In the genomic region with DNA sequence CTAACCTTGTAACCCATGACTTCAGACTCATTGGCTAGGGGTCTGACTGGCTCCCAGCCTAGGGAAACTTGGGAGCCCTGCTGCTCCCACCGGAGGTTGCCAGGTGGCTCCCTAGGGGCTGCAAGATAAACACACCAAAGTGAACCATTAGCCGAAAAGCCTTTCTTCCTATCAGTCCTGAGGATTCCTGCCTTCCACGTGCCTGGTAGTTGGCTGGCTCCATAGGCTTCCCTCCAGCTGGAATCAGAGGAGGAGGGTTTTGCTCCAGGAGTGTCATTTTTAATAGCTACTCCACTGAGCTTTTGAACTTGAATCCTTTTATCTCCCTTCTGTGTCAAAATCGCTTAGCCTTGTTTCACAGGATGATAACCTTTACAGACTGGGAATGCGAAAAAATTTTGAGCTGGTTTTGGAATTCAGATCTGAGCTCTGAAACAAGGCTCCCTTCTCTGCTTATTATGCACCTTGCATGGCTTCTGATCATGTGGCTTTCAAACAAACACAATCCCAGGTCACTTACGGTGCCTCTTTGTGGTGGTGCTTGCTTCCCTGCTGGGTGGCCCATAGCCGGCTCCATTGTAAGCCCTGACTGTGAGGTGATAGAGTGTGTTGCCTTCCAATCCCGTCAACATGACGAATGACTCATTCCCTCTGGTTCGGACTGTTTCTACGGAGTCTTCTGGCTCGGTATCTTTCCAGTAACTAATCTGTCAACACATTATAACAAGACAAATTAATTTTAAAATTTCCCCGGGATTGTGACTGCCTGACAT, we compare ENCODE assay signal across 11 mouse cellular contexts.
DNase-seq lines count a peak whose midpoint lies in the region; ATAC-seq and TF ChIP-seq lines count a peak whose summit lies in the region.
"Had no signal": no experiment of that assay in that cellular context is flagged by ENCODE, and none has a peak within 500 bp of the region (broad histone marks: within the 10 kb centered on the region; RNA-seq: fewer than 3 reads in every experiment).

No protein-coding gene starts in this region.

- WGBS in heart, embryonic 10.5 days: 6% methylated on average over 13 of the region's 13 CpGs
- WGBS in midbrain, embryonic 12.5 days: 14% methylated on average over 13 of the region's 13 CpGs
- 22% methylated on average over 13 of the region's 13 CpGs for WGBS in kidney, adult 2 months
- WGBS in liver, embryonic 11.5 days: 20% methylated on average over 13 of the region's 13 CpGs

- no peaks in the 10 kb centered on the region for H3K9me3 ChIP-seq in heart, embryonic 10.5 days
- H3K9me3 ChIP-seq in midbrain, embryonic 12.5 days: no peaks in the 10 kb centered on the region
- no peaks in the 10 kb centered on the region for H3K9me3 ChIP-seq in liver, embryonic 11.5 days (ENCODE audit: control insufficient read depth, low read length)
- H3K9me3 ChIP-seq: G1E; limb, embryonic 12.5 days had no signal

- DNase-seq in heart, adult 18-20 months: peak; percentile 24 to 27
- no peak for DNase-seq in heart, embryonic 10.5 days (ENCODE audit: low spot score)
- DNase-seq in brain, adult 2 months (ENCODE audit: low read depth, low spot score): peak; percentile 35
- peak; percentile 15 for DNase-seq in heart, adult 8-10 months (ENCODE audit: low spot score)
- no peak for DNase-seq in frontal cortex, postnatal 14 days (ENCODE audit: low spot score in 2 of 2)
- DNase-seq in kidney, adult 2 months: no peak
- DNase-seq in liver, embryonic 11.5 days (ENCODE audit: low spot score): no peak

- H3K9ac ChIP-seq in midbrain, embryonic 12.5 days (replicated peaks): no peak overlapping the region
- no peak overlapping the region for H3K9ac ChIP-seq in liver, embryonic 11.5 days (ENCODE audit: low read depth, low read length)
- H3K9ac ChIP-seq: limb, embryonic 12.5 days had no signal

- no peak overlapping the region for H3K4me3 ChIP-seq in heart, embryonic 10.5 days
- H3K4me3 ChIP-seq in midbrain, embryonic 12.5 days: no peak overlapping the region
- no peak overlapping the region for H3K4me3 ChIP-seq in kidney, adult 2 months (ENCODE audit: insufficient read depth, low read depth, low read length)
- no peak overlapping the region for H3K4me3 ChIP-seq in liver, embryonic 11.5 days (ENCODE audit: low read depth, low read length)
- H3K4me3 ChIP-seq: heart, adult 2 months; limb, embryonic 12.5 days had no signal

- no peak for TF ChIP-seq CTCF in kidney, adult 2 months (conservative IDR thresholded peaks at IDR 0.05; ENCODE audit: insufficient read depth, insufficient read length, low read depth, low read length)

- no peaks in the 10 kb centered on the region for H3K4me1 ChIP-seq in heart, embryonic 10.5 days
- peaks cover 2% of the 10 kb centered on the region; the same call in 1 of the 2 replicates for H3K4me1 ChIP-seq in midbrain, embryonic 12.5 days
- no peaks in the 10 kb centered on the region for H3K4me1 ChIP-seq in kidney, adult 2 months (ENCODE audit: control insufficient read depth, insufficient read depth, low read length)
- no peaks in the 10 kb centered on the region for H3K4me1 ChIP-seq in liver, embryonic 11.5 days (replicated peaks; ENCODE audit: control insufficient read depth, insufficient read depth, low read length)
- H3K4me1 ChIP-seq: limb, embryonic 12.5 days had no signal

- peak; percentile 50; the same call in 1 of the 2 replicates for ATAC-seq in midbrain, embryonic 12.5 days (ENCODE audit: low FRiP score, low read depth)
- ATAC-seq in liver, embryonic 11.5 days (replicated peaks; ENCODE audit: low FRiP score): no peak

- no peaks in the 10 kb centered on the region for H3K36me3 ChIP-seq in heart, embryonic 10.5 days
- H3K36me3 ChIP-seq in midbrain, embryonic 12.5 days: no peaks in the 10 kb centered on the region
- H3K36me3 ChIP-seq in kidney, adult 2 months (ENCODE audit: control insufficient read depth, insufficient read depth, low read length): no peaks in the 10 kb centered on the region
- H3K36me3 ChIP-seq in liver, embryonic 11.5 days (ENCODE audit: control insufficient read depth, insufficient read depth, low read length): no peaks in the 10 kb centered on the region
- H3K36me3 ChIP-seq: G1E; limb, embryonic 12.5 days had no signal

- no peak overlapping the region for H3K4me2 ChIP-seq in midbrain, embryonic 12.5 days (replicated peaks)
- no peak overlapping the region for H3K4me2 ChIP-seq in liver, embryonic 11.5 days
- H3K4me2 ChIP-seq: limb, embryonic 12.5 days had no signal

- no peak for TF ChIP-seq POLR2A in kidney, adult 2 months (IDR thresholded peaks at IDR 0.05; ENCODE audit: low read depth, low read length)

- no peak overlapping the region for H3K27ac ChIP-seq in heart, embryonic 10.5 days
- H3K27ac ChIP-seq in midbrain, embryonic 12.5 days (replicated peaks): no peak overlapping the region
- no peak overlapping the region for H3K27ac ChIP-seq in kidney, adult 2 months (ENCODE audit: insufficient read depth, low read depth, low read length)
- no peak overlapping the region for H3K27ac ChIP-seq in liver, embryonic 11.5 days (ENCODE audit: low read depth, low read length)
- H3K27ac ChIP-seq: heart, adult 2 months; limb, embryonic 12.5 days had no signal

- H3K27me3 ChIP-seq in heart, embryonic 10.5 days (ENCODE audit: insufficient read depth, poor library complexity, severe bottlenecking): 0 out of 2 replicates have a peak, but pooled peaks cover 3% of the 10 kb centered on the region
- H3K27me3 ChIP-seq in midbrain, embryonic 12.5 days: no peaks in the 10 kb centered on the region
- no peaks in the 10 kb centered on the region for H3K27me3 ChIP-seq in kidney, adult 2 months (replicated peaks; ENCODE audit: control insufficient read depth, insufficient read depth, low read length)
- no peaks in the 10 kb centered on the region for H3K27me3 ChIP-seq in liver, embryonic 11.5 days (replicated peaks; ENCODE audit: control insufficient read depth, insufficient read depth, low read length)

Comparison
In these comparisons a context has a peak if more than half of its experiments do, and no peak if none do; other contexts are left out.
1. DNase-seq: peak in heart, adult 18-20 months (2 of 2), brain, adult 2 months (single experiment) and heart, adult 8-10 months (single experiment); none in heart, embryonic 10.5 days (single experiment), frontal cortex, postnatal 14 days (0 of 2), kidney, adult 2 months (single experiment) and liver, embryonic 11.5 days (single experiment).